Mouse (Mus musculus) neural tube, embryonic 13.5 days (tissue): ENCODE results near the gene Wdr47. TPM values are rescaled to one million over a fixed set of nuclear protein-coding genes. Genes with fewer than 3 reads are reported as not detected.
A peak's percentile ranks its signal among the peaks of the same experiment; 100 is the strongest.
"Not testable (repeated sequence)": the region's sequence is repeated elsewhere in the genome, so short reads cannot be mapped to it uniquely, and the experiment has no call there.

ENCODE experiments used
- ATAC-seq: fragments of 200-750 bp; cut with Nextera tagmentation; 2 replicates; pipeline ENCODE4 v1.8.0; 2017; ENCODE audit warnings: low read depth, mild to moderate bottlenecking, moderate TSS enrichment, moderate library complexity
- H3K27ac ChIP-seq: fragments of 300-500 bp; sonication (generic); replicated peaks from 2 replicates; pipeline ENCODE4 v1.5.1; 2015; ENCODE audit warnings: moderate library complexity, mild to moderate bottlenecking, inconsistent platforms
- H3K27me3 ChIP-seq: fragments of 300-500 bp; sonication (generic); 2 replicates; pipeline ENCODE4 v1.6.1; 2015; ENCODE audit warnings: mild to moderate bottlenecking, inconsistent platforms
- H3K36me3 ChIP-seq: fragments of 300-500 bp; sonication (generic); 2 replicates; pipeline ENCODE4 v1.6.1; 2015; ENCODE audit warnings: mild to moderate bottlenecking, inconsistent platforms
- H3K4me1 ChIP-seq: fragments of 300-500 bp; sonication (generic); replicated peaks from 2 replicates; pipeline ENCODE4 v1.6.1; 2015; ENCODE audit warnings: inconsistent platforms
- H3K4me2 ChIP-seq: fragments of 300-500 bp; sonication (generic); 2 replicates; pipeline ENCODE4 v1.6.1; 2015; ENCODE audit warnings: inconsistent platforms, mild to moderate bottlenecking, moderate library complexity
- H3K4me3 ChIP-seq: fragments of 300-500 bp; sonication (generic); 2 replicates; pipeline ENCODE4 v1.5.1; 2015; ENCODE audit warnings: mild to moderate bottlenecking, inconsistent platforms
- H3K9ac ChIP-seq: fragments of 300-500 bp; sonication (generic); 2 replicates; pipeline ENCODE4 v1.6.1; 2015; ENCODE audit warnings: moderate library complexity, mild to moderate bottlenecking, inconsistent platforms
- H3K9me3 ChIP-seq: fragments of 300-500 bp; sonication (generic); 2 replicates; pipeline ENCODE4 v1.6.1; 2016; ENCODE audit warnings: inconsistent platforms
- WGBS: fragments of 180-500 bp; shearing (Covaris S2); methylation state at CpG from one replicate; pipeline ENCODE4 v1.1.7; 2015; 5-methylcytosine and 5-hydroxymethylcytosine counted together
- polyA plus RNA-seq: library from polyadenylated mRNA; unstranded; fragments of >200 nt; fragmentation: Nextera tagmentation; extraction: Ambion mirVana; gene quantifications from 2 replicates; pipeline ENCODE4 v1.2.1, GENCODE M21; 2015

The Wdr47 gene
- polyA plus RNA-seq, 1 experiment from 2014 or later: 78.2 TPM

GRCm38 (mm10) chr3:108646036-108646435 lies 55.0 kb downstream of the Wdr47 start:
- H3K9ac ChIP-seq: no peak overlapping the region
- WGBS: 46% methylated on average over 7 of the region's 7 CpGs
- peaks cover 38% of the 10 kb centered on the region for H3K36me3 ChIP-seq
- no peak for ATAC-seq
- no peaks in the 10 kb centered on the region for H3K9me3 ChIP-seq
- H3K27ac ChIP-seq: no peak overlapping the region
- no peaks in the 10 kb centered on the region for H3K4me1 ChIP-seq
- no peak overlapping the region for H3K4me3 ChIP-seq
- no peak overlapping the region for H3K4me2 ChIP-seq
- H3K27me3 ChIP-seq: no peaks in the 10 kb centered on the region

GRCm38 (mm10) chr3:108647681-108648080 lies 56.6 kb downstream of the Wdr47 start:
- H3K27ac ChIP-seq, ATAC-seq, H3K4me3 ChIP-seq, H3K4me2 ChIP-seq, H3K9ac ChIP-seq, H3K27me3 ChIP-seq, H3K4me1 ChIP-seq, H3K9me3 ChIP-seq: not testable (repeated sequence)
- 52% methylated on average over 5 of the region's 5 CpGs for WGBS
- H3K36me3 ChIP-seq: peaks cover 33% of the 10 kb centered on the region

- Histone ChIP-seq H3K9me3 (no peaks in the 10 kb centered on the region), H3K4me3 (no peak overlapping the region), H3K27me3 (no peaks in the 10 kb centered on the region), H3K4me1 (peaks cover 14% of the 10 kb centered on the region), H3K36me3 (no peaks in the 10 kb centered on the region), H3K27ac (no peak overlapping the region), H3K9ac (no peak overlapping the region), H3K4me2 (peak overlapping the region; percentile 27)
- WGBS: 29% methylated on average over 9 of the region's 9 CpGs
- no peak for ATAC-seq
These were observed 62.0 kb downstream of the Wdr47 start for GRCm38 (mm10) chr3:108652866-108653642.

GRCm38 (mm10) chr3:108653710-108654379 lies 62.8 kb downstream of the Wdr47 start, which contains the start of gene Clcc1:
Clcc1 (plus strand) TSS chr3:108653913.
- ATAC-seq: peak; percentile 97
- Histone ChIP-seq H3K36me3 (no peaks in the 10 kb centered on the region), H3K27ac (peak within 1 kb of the TSS; percentile 90), H3K9ac (peak within 1 kb of the TSS; percentile 86), H3K4me3 (peak within 1 kb of the TSS; percentile 76), H3K4me1 (peaks cover 14% of the 10 kb centered on the region), H3K27me3 (no peaks in the 10 kb centered on the region), H3K9me3 (no peaks in the 10 kb centered on the region), H3K4me2 (peak within 1 kb of the TSS; percentile 62)
- WGBS: under 1% methylated on average over 57 of the region's 57 CpGs

GRCm38 (mm10) chr3:108654566-108654965 lies 63.5 kb downstream of the Wdr47 start:
- H3K27me3 ChIP-seq: no peaks in the 10 kb centered on the region
- peaks cover 14% of the 10 kb centered on the region for H3K4me1 ChIP-seq
- no peak for ATAC-seq
- peak overlapping the region; percentile 76 for H3K4me3 ChIP-seq
- H3K9me3 ChIP-seq: no peaks in the 10 kb centered on the region
- H3K4me2 ChIP-seq: peak overlapping the region; percentile 62
- H3K36me3 ChIP-seq: no peaks in the 10 kb centered on the region
- 35% methylated on average over 14 of the region's 14 CpGs for WGBS
- H3K9ac ChIP-seq: peak overlapping the region; percentile 86
- no peak overlapping the region for H3K27ac ChIP-seq

GRCm38 (mm10) chr3:108655486-108655885 lies 64.4 kb downstream of the Wdr47 start:
- H3K4me1 ChIP-seq: peaks cover 14% of the 10 kb centered on the region
- H3K36me3 ChIP-seq: no peaks in the 10 kb centered on the region
- H3K4me3 ChIP-seq: no peak overlapping the region
- H3K9me3 ChIP-seq: no peaks in the 10 kb centered on the region
- H3K9ac ChIP-seq: no peak overlapping the region
- H3K4me2 ChIP-seq: no peak overlapping the region
- WGBS: 70% methylated on average over 7 of the region's 7 CpGs
- ATAC-seq: no peak
- H3K27ac ChIP-seq: no peak overlapping the region
- no peaks in the 10 kb centered on the region for H3K27me3 ChIP-seq

- ATAC-seq: no peak
- Histone ChIP-seq H3K4me2 (no peak overlapping the region), H3K27ac (no peak overlapping the region), H3K36me3 (peaks cover 23% of the 10 kb centered on the region), H3K4me1 (peaks cover 14% of the 10 kb centered on the region), H3K9ac (no peak overlapping the region), H3K4me3 (no peak overlapping the region), H3K27me3 (no peaks in the 10 kb centered on the region), H3K9me3 (no peaks in the 10 kb centered on the region)
- 95% methylated on average over 9 of the region's 9 CpGs for WGBS
These were observed 67.5 kb downstream of the Wdr47 start for GRCm38 (mm10) chr3:108658612-108659011.

GRCm38 (mm10) chr3:108660941-108661340 lies 69.9 kb downstream of the Wdr47 start:
- Histone ChIP-seq H3K9me3 (no peaks in the 10 kb centered on the region), H3K4me1 (no peaks in the 10 kb centered on the region), H3K4me2 (no peak overlapping the region), H3K4me3 (no peak overlapping the region), H3K36me3 (peaks cover 44% of the 10 kb centered on the region), H3K27me3 (no peaks in the 10 kb centered on the region), H3K27ac (no peak overlapping the region), H3K9ac (no peak overlapping the region)
- WGBS: 76% methylated on average over 1 of the region's 1 CpGs
- no peak for ATAC-seq

- Histone ChIP-seq H3K27ac (no peak overlapping the region), H3K4me2 (no peak overlapping the region), H3K4me3 (no peak overlapping the region), H3K36me3 (peaks cover 86% of the 10 kb centered on the region), H3K9ac (no peak overlapping the region), H3K4me1 (no peaks in the 10 kb centered on the region), H3K9me3 (no peaks in the 10 kb centered on the region), H3K27me3 (no peaks in the 10 kb centered on the region)
- ATAC-seq: no peak
- 79% methylated on average over 4 of the region's 4 CpGs for WGBS
These were observed 85.5 kb downstream of the Wdr47 start for GRCm38 (mm10) chr3:108676616-108677015.

GRCm38 (mm10) chr3:108681004-108681403 lies 89.9 kb downstream of the Wdr47 start:
- Histone ChIP-seq H3K9me3 (no peaks in the 10 kb centered on the region), H3K36me3 (peaks cover 88% of the 10 kb centered on the region), H3K4me1 (no peaks in the 10 kb centered on the region), H3K4me3 (no peak overlapping the region), H3K9ac (no peak overlapping the region), H3K4me2 (no peak overlapping the region), H3K27ac (no peak overlapping the region), H3K27me3 (no peaks in the 10 kb centered on the region)
- ATAC-seq: no peak
- WGBS: 77% methylated on average over 4 of the region's 4 CpGs

- H3K4me3 ChIP-seq, ATAC-seq, H3K9me3 ChIP-seq, H3K4me2 ChIP-seq, H3K4me1 ChIP-seq, H3K27me3 ChIP-seq, H3K9ac ChIP-seq, H3K27ac ChIP-seq: not testable (repeated sequence)
- WGBS: 92% methylated on average over 5 of the region's 5 CpGs
- peaks cover 81% of the 10 kb centered on the region for H3K36me3 ChIP-seq
These were observed 92.5 kb downstream of the Wdr47 start for GRCm38 (mm10) chr3:108683597-108683996.

- Histone ChIP-seq H3K4me2 (no peak overlapping the region), H3K27me3 (no peaks in the 10 kb centered on the region), H3K9ac (no peak overlapping the region), H3K27ac (no peak overlapping the region), H3K4me1 (no peaks in the 10 kb centered on the region), H3K9me3 (no peaks in the 10 kb centered on the region), H3K4me3 (no peak overlapping the region), H3K36me3 (peaks cover 75% of the 10 kb centered on the region)
- WGBS: 93% methylated on average over 7 of the region's 7 CpGs
- ATAC-seq: no peak
These were observed 94.6 kb downstream of the Wdr47 start for GRCm38 (mm10) chr3:108685701-108686100.
